Comparison of ENCODE assay signal across 8 mouse cellular contexts in genomic region chr11:19020951-19021710, GRCm38 (mm10). TPM values are rescaled to one million over a fixed set of nuclear protein-coding genes. Genes with fewer than 3 reads are reported as not detected.
DNase-seq lines count a peak whose midpoint lies in the region; ATAC-seq and TF ChIP-seq lines count a peak whose summit lies in the region.

No protein-coding gene starts in this region.

- peak overlapping the region; percentile 62 for H3K4me2 ChIP-seq in lung, embryonic 14.5 days
- H3K4me2 ChIP-seq in heart, embryonic 11.5 days, result peak overlapping the region; percentile 81
- H3K4me2 ChIP-seq in limb, embryonic 11.5 days (ENCODE audit: low read depth, severe bottlenecking), result peak overlapping the region; percentile 55
- peak overlapping the region; percentile 98 for H3K4me2 ChIP-seq in midbrain, postnatal 0 days (ENCODE audit: low read depth, low read length, poor library complexity, severe bottlenecking)

- 4% methylated on average over 28 of the region's 28 CpGs for WGBS in lung, embryonic 14.5 days
- 4% methylated on average over 28 of the region's 28 CpGs for WGBS in heart, embryonic 11.5 days (ENCODE audit: insufficient replicate concordance)
- 1% methylated on average over 28 of the region's 28 CpGs for WGBS in limb, embryonic 11.5 days
- 3% methylated on average over 28 of the region's 28 CpGs for WGBS in midbrain, postnatal 0 days

- H3K9ac ChIP-seq in lung, embryonic 14.5 days, result peak overlapping the region; percentile 86
- peak overlapping the region; percentile 100 for H3K9ac ChIP-seq in heart, embryonic 11.5 days (ENCODE audit: low read depth, low read length)
- H3K9ac ChIP-seq in limb, embryonic 11.5 days (ENCODE audit: low read length), result peak overlapping the region; percentile 47; the same call in 1 of the 2 replicates
- H3K9ac ChIP-seq in midbrain, postnatal 0 days (replicated peaks; ENCODE audit: low read length, poor library complexity, severe bottlenecking), result peak overlapping the region; percentile 46; the same call in 1 of the 2 replicates

- H3K4me1 ChIP-seq in lung, embryonic 14.5 days (ENCODE audit: insufficient read depth), result peaks cover 18% of the 10 kb centered on the region
- H3K4me1 ChIP-seq in heart, embryonic 11.5 days (ENCODE audit: control insufficient read depth, insufficient read depth, low read length), result peaks cover 21% of the 10 kb centered on the region
- H3K4me1 ChIP-seq in limb, embryonic 11.5 days (ENCODE audit: control insufficient read depth, insufficient read depth, low read length), result peaks cover 8% of the 10 kb centered on the region; the same call in 1 of the 2 replicates
- no peaks in the 10 kb centered on the region for H3K4me1 ChIP-seq in midbrain, postnatal 0 days (ENCODE audit: insufficient read depth, low read length)

- H3K27ac ChIP-seq in lung, embryonic 14.5 days (ENCODE audit: low read depth), result peak overlapping the region; percentile 100
- peak overlapping the region; percentile 100 for H3K27ac ChIP-seq in heart, embryonic 11.5 days (ENCODE audit: low read depth, low read length)
- H3K27ac ChIP-seq in limb, embryonic 11.5 days (replicated peaks; ENCODE audit: low read depth, low read length), result peak overlapping the region; percentile 93
- peak overlapping the region; percentile 4; the same call in 1 of the 2 replicates for H3K27ac ChIP-seq in midbrain, postnatal 0 days (ENCODE audit: low read depth, low read length)

- H3K9me3 ChIP-seq in lung, embryonic 14.5 days (ENCODE audit: low read depth, low read length), result no peaks in the 10 kb centered on the region
- no peaks in the 10 kb centered on the region for H3K9me3 ChIP-seq in heart, embryonic 11.5 days (replicated peaks; ENCODE audit: control insufficient read depth, low read length)
- no peaks in the 10 kb centered on the region for H3K9me3 ChIP-seq in limb, embryonic 11.5 days (ENCODE audit: control insufficient read depth, low read length)
- no peaks in the 10 kb centered on the region for H3K9me3 ChIP-seq in midbrain, postnatal 0 days (ENCODE audit: low read length)

- DNase-seq in lung, embryonic 14.5 days, result peak; percentile 73
- DNase-seq in lung, postnatal 25 days (ENCODE audit: low spot score), result no peak
- DNase-seq in cerebellum, adult 8-10 months, result peak; percentile 65
- peak; percentile 64 for DNase-seq in limb, embryonic 11.5 days (ENCODE audit: low spot score)
- peak; percentile 67 for DNase-seq in midbrain, postnatal 0 days (ENCODE audit: low spot score)
- DNase-seq in gastrocnemius, adult 18-20 months (ENCODE audit: low spot score), result no peak
- DNase-seq in layer of hippocampus, adult 11-12 months (ENCODE audit: low spot score), result no peak

- peak overlapping the region; percentile 62 for H3K4me3 ChIP-seq in lung, embryonic 14.5 days (ENCODE audit: low read depth, low read length)
- peak overlapping the region; percentile 70 for H3K4me3 ChIP-seq in heart, embryonic 11.5 days (ENCODE audit: low read depth, low read length)
- peak overlapping the region; percentile 62 for H3K4me3 ChIP-seq in limb, embryonic 11.5 days (ENCODE audit: low read depth, low read length)
- H3K4me3 ChIP-seq in midbrain, postnatal 0 days (ENCODE audit: low read depth, low read length), result peak overlapping the region; percentile 68

- peaks cover under 1% of the 10 kb centered on the region; the same call in 1 of the 2 replicates for H3K36me3 ChIP-seq in lung, embryonic 14.5 days (ENCODE audit: insufficient read depth)
- H3K36me3 ChIP-seq in heart, embryonic 11.5 days (ENCODE audit: control insufficient read depth, insufficient read depth, low read length), result no peaks in the 10 kb centered on the region
- H3K36me3 ChIP-seq in limb, embryonic 11.5 days (ENCODE audit: control insufficient read depth, insufficient read depth, low read length), result no peaks in the 10 kb centered on the region
- no peaks in the 10 kb centered on the region for H3K36me3 ChIP-seq in midbrain, postnatal 0 days (ENCODE audit: insufficient read depth, low read length)

- no peak for ATAC-seq in lung, embryonic 14.5 days (ENCODE audit: insufficient read depth)
- no peak for ATAC-seq in heart, embryonic 11.5 days (replicated peaks; ENCODE audit: insufficient number of reproducible peaks, low FRiP score, low TSS enrichment)
- no peak for ATAC-seq in limb, embryonic 11.5 days (ENCODE audit: insufficient number of reproducible peaks, low FRiP score, low TSS enrichment, low read depth)
- 0 out of 2 replicates have a peak, but pooled peaks have one; percentile 1 for ATAC-seq in midbrain, postnatal 0 days (ENCODE audit: low FRiP score)

- H3K27me3 ChIP-seq in lung, embryonic 14.5 days (ENCODE audit: insufficient read depth, low read length), result no peaks in the 10 kb centered on the region
- H3K27me3 ChIP-seq in heart, embryonic 11.5 days (ENCODE audit: control insufficient read depth, insufficient read depth, low read length), result no peaks in the 10 kb centered on the region
- H3K27me3 ChIP-seq in limb, embryonic 11.5 days (ENCODE audit: control insufficient read depth, insufficient read depth, low read length), result peaks cover 19% of the 10 kb centered on the region
- peaks cover 3% of the 10 kb centered on the region; the same call in 1 of the 2 replicates for H3K27me3 ChIP-seq in midbrain, postnatal 0 days (ENCODE audit: insufficient read depth, low read length)

- TF ChIP-seq CTCF in lung, embryonic 14.5 days (IDR thresholded peaks at IDR 0.05; ENCODE audit: low read depth), result no peak
- no peak for TF ChIP-seq CTCF in midbrain, postnatal 0 days (IDR thresholded peaks at IDR 0.05)

RNA-seq across cellular contexts. Expression of gene Meis1, which starts 2.3 kb away (rescaled TPM):
- polyA plus RNA-seq in lung, embryonic 14.5 days (2014; fragmentation: Nextera tagmentation; extraction: Ambion mirVana), result 122 and 132 TPM in 2 replicates
- 72.8 and 89.0 TPM in 2 replicates for polyA plus RNA-seq in heart, embryonic 11.5 days (2014; fragmentation: Nextera tagmentation; extraction: Ambion mirVana)
- polyA plus RNA-seq in limb, embryonic 11.5 days (2014; fragmentation: Nextera tagmentation; extraction: Ambion mirVana), result 69.8 and 85.0 TPM in 2 replicates
- 28.6 and 40.1 TPM in 2 replicates for total RNA-seq in midbrain, postnatal 0 days (2014; rRNA removed)
- polyA plus RNA-seq in midbrain, postnatal 0 days (2015; fragmentation: Nextera tagmentation; extraction: Ambion mirVana), result 16.1 and 18.8 TPM in 2 replicates
- total RNA-seq in gastrocnemius, adult 18-20 months (2021), result 1 to 10 TPM; 3.6 to 4.0 TPM

Comparison
In these comparisons a context has a peak if more than half of its experiments do, and no peak if none do; other contexts are left out.
1. DNase-seq: peak in lung, embryonic 14.5 days (single experiment), cerebellum, adult 8-10 months (single experiment), limb, embryonic 11.5 days (single experiment) and midbrain, postnatal 0 days (single experiment); none in lung, postnatal 25 days (single experiment), gastrocnemius, adult 18-20 months (single experiment) and layer of hippocampus, adult 11-12 months (single experiment).
2. H3K27ac ChIP-seq: peak in every context shown above with its lines; median percentile 100 in lung, embryonic 14.5 days; 100 in heart, embryonic 11.5 days; 93 in limb, embryonic 11.5 days; 4 in midbrain, postnatal 0 days.
3. H3K9ac ChIP-seq: peak in every context shown above with its lines; median percentile 100 in heart, embryonic 11.5 days; 86 in lung, embryonic 14.5 days; 47 in limb, embryonic 11.5 days; 46 in midbrain, postnatal 0 days.
4. Peak in every context shown above with its lines, with median percentiles within 50 percentile points of each other: H3K4me2 ChIP-seq and H3K4me3 ChIP-seq.